In genomic region chr5:110769272-110769671, GRCm38 (mm10) we compare ENCODE assay signal across 8 mouse cellular contexts. TPM values are rescaled to one million over a fixed set of nuclear protein-coding genes. Genes with fewer than 3 reads are reported as not detected.
DNase-seq lines count a peak whose midpoint lies in the region; ATAC-seq and TF ChIP-seq lines count a peak whose summit lies in the region.

No protein-coding gene starts in this region.

- H3K27me3 ChIP-seq in heart, embryonic 13.5 days (replicated peaks), result no peaks in the 10 kb centered on the region
- H3K27me3 ChIP-seq in hindbrain, embryonic 12.5 days, result no peaks in the 10 kb centered on the region
- no peaks in the 10 kb centered on the region for H3K27me3 ChIP-seq in midbrain, embryonic 11.5 days (ENCODE audit: control insufficient read depth, insufficient read depth, low read length)

- no peak for DNase-seq in heart, postnatal 10 days
- no peak for DNase-seq in midbrain, embryonic 11.5 days (ENCODE audit: low spot score, missing footprints)
- DNase-seq in thymus, postnatal 10 days (ENCODE audit: low spot score in 2 of 2), result no peak
- DNase-seq in embryo, embryonic 10.5 days (ENCODE audit: low spot score), result no peak
- no peak for DNase-seq in left cerebral cortex, postnatal 14 days (ENCODE audit: low spot score in 2 of 2)

- peaks cover 26% of the 10 kb centered on the region for H3K4me1 ChIP-seq in heart, embryonic 13.5 days
- H3K4me1 ChIP-seq in bone marrow, adult 2 months (ENCODE audit: control insufficient read depth, insufficient read depth, low read length), result peaks cover 1% of the 10 kb centered on the region; the same call in 1 of the 2 replicates
- H3K4me1 ChIP-seq in hindbrain, embryonic 12.5 days, result peaks cover 15% of the 10 kb centered on the region
- peaks cover 8% of the 10 kb centered on the region for H3K4me1 ChIP-seq in midbrain, embryonic 11.5 days (ENCODE audit: control insufficient read depth, insufficient read depth, low read length)

- no peak for TF ChIP-seq POLR2A in bone marrow, adult 2 months (IDR thresholded peaks at IDR 0.05; ENCODE audit: borderline replicate concordance, control insufficient read depth, low read depth, low read length)

- WGBS in heart, embryonic 13.5 days, result 45% methylated on average over 4 of the region's 4 CpGs
- WGBS in bone marrow, adult 2 months, result 29% methylated on average over 4 of the region's 4 CpGs
- 66% methylated on average over 4 of the region's 4 CpGs for WGBS in hindbrain, embryonic 12.5 days
- 65% methylated on average over 4 of the region's 4 CpGs for WGBS in midbrain, embryonic 11.5 days

- peaks cover 17% of the 10 kb centered on the region for H3K36me3 ChIP-seq in heart, embryonic 13.5 days
- H3K36me3 ChIP-seq in hindbrain, embryonic 12.5 days, result peaks cover 14% of the 10 kb centered on the region
- peaks cover 8% of the 10 kb centered on the region; the same call in 1 of the 2 replicates for H3K36me3 ChIP-seq in midbrain, embryonic 11.5 days (ENCODE audit: control insufficient read depth, insufficient read depth, low read length)

- no peaks in the 10 kb centered on the region for H3K9me3 ChIP-seq in heart, embryonic 13.5 days
- H3K9me3 ChIP-seq in hindbrain, embryonic 12.5 days (replicated peaks), result no peaks in the 10 kb centered on the region
- no peaks in the 10 kb centered on the region for H3K9me3 ChIP-seq in midbrain, embryonic 11.5 days (ENCODE audit: control insufficient read depth, low read length)

- no peak for ATAC-seq in heart, embryonic 13.5 days (ENCODE audit: extremely low read depth, insufficient number of reproducible peaks, low FRiP score, low TSS enrichment)
- no peak for ATAC-seq in hindbrain, embryonic 12.5 days (ENCODE audit: low FRiP score)
- no peak for ATAC-seq in midbrain, embryonic 11.5 days (ENCODE audit: low FRiP score)

- peak overlapping the region; percentile 88 for H3K9ac ChIP-seq in heart, embryonic 13.5 days
- H3K9ac ChIP-seq in hindbrain, embryonic 12.5 days, result peak overlapping the region; percentile 94
- peak overlapping the region; percentile 94 for H3K9ac ChIP-seq in midbrain, embryonic 11.5 days (ENCODE audit: low read length)

- H3K27ac ChIP-seq in heart, embryonic 13.5 days (replicated peaks), result peak overlapping the region; percentile 92; the same call in 1 of the 2 replicates
- no peak overlapping the region for H3K27ac ChIP-seq in bone marrow, adult 2 months (ENCODE audit: control insufficient read depth, insufficient read depth, low read depth, low read length, poor library complexity)
- 0 out of 2 replicates have a peak overlapping the region, but pooled peaks have one; percentile 95 for H3K27ac ChIP-seq in hindbrain, embryonic 12.5 days
- H3K27ac ChIP-seq in midbrain, embryonic 11.5 days (ENCODE audit: low read depth, low read length), result no peak overlapping the region

- H3K4me2 ChIP-seq in heart, embryonic 13.5 days, result peak overlapping the region; percentile 73
- H3K4me2 ChIP-seq in hindbrain, embryonic 12.5 days (replicated peaks), result peak overlapping the region; percentile 85
- peak overlapping the region; percentile 81 for H3K4me2 ChIP-seq in midbrain, embryonic 11.5 days

- intact Hi-C loops in heart, postnatal 10 days (cut with DNase I), result no loop called here
- intact Hi-C loops in left cerebral cortex, postnatal 14 days (cut with DNase I), result no loop called here

- peak overlapping the region; percentile 95 for H3K4me3 ChIP-seq in heart, embryonic 13.5 days
- H3K4me3 ChIP-seq in bone marrow, adult 2 months (replicated peaks; ENCODE audit: control insufficient read depth, low read depth, low read length), result peak overlapping the region; percentile 98
- peak overlapping the region; percentile 94 for H3K4me3 ChIP-seq in hindbrain, embryonic 12.5 days
- peak overlapping the region; percentile 96 for H3K4me3 ChIP-seq in midbrain, embryonic 11.5 days (ENCODE audit: low read depth, low read length)

- TF ChIP-seq CTCF in bone marrow, adult 2 months (IDR thresholded peaks at IDR 0.05; ENCODE audit: control insufficient read depth, insufficient read depth, low read length), result no peak

RNA-seq across cellular contexts. Expression of gene Ep400, which starts 1.2 kb away (rescaled TPM):
- polyA plus RNA-seq in heart, embryonic 13.5 days (2015; fragmentation: Nextera tagmentation; extraction: Ambion mirVana), result 26.5 and 27.0 TPM in 2 replicates
- 10 to 100 TPM; 53.3 to 58.7 TPM for total RNA-seq in heart, postnatal 10 days (2021)
- polyA plus RNA-seq in bone marrow, adult 2 months (2011; ENCODE audit: insufficient read depth, insufficient read length, low replicate concordance, missing spikeins), result 26.9 and 45.0 TPM in 2 replicates
- polyA plus RNA-seq in hindbrain, embryonic 12.5 days (2016; fragmentation: Nextera tagmentation; extraction: Ambion mirVana), result 55.4 and 61.4 TPM in 2 replicates
- polyA plus RNA-seq in midbrain, embryonic 11.5 days (2014; fragmentation: Nextera tagmentation; extraction: Ambion mirVana), result 40.0 and 40.2 TPM in 2 replicates
- 10 to 100 TPM; 84.8 to 89.3 TPM for total RNA-seq in left cerebral cortex, postnatal 14 days (2021)

RNA-seq across cellular contexts. Expression of gene Pus1, which starts 11.2 kb away (rescaled TPM):
- polyA plus RNA-seq in heart, embryonic 13.5 days (2015; fragmentation: Nextera tagmentation; extraction: Ambion mirVana), result 32.6 and 39.3 TPM in 2 replicates
- 10 to 100 TPM; 19.3 to 23.8 TPM for total RNA-seq in heart, postnatal 10 days (2021)
- 19.4 and 22.0 TPM in 2 replicates for polyA plus RNA-seq in bone marrow, adult 2 months (2011; ENCODE audit: insufficient read depth, insufficient read length, low replicate concordance, missing spikeins)
- 23.4 and 24.1 TPM in 2 replicates for polyA plus RNA-seq in hindbrain, embryonic 12.5 days (2016; fragmentation: Nextera tagmentation; extraction: Ambion mirVana)
- polyA plus RNA-seq in midbrain, embryonic 11.5 days (2014; fragmentation: Nextera tagmentation; extraction: Ambion mirVana), result 14.9 and 16.5 TPM in 2 replicates
- 10 to 100 TPM; 18.3 to 21.2 TPM for total RNA-seq in left cerebral cortex, postnatal 14 days (2021)

RNA-seq across cellular contexts. Expression of gene Ulk1, which starts 40.6 kb away (rescaled TPM):
- polyA plus RNA-seq in heart, embryonic 13.5 days (2015; fragmentation: Nextera tagmentation; extraction: Ambion mirVana), result 10.6 and 11.8 TPM in 2 replicates
- 10 to 100 TPM; 70.5 to 75.6 TPM for total RNA-seq in heart, postnatal 10 days (2021)
- 25.6 and 64.6 TPM in 2 replicates for polyA plus RNA-seq in bone marrow, adult 2 months (2011; ENCODE audit: insufficient read depth, insufficient read length, low replicate concordance, missing spikeins)
- 35.4 and 38.1 TPM in 2 replicates for polyA plus RNA-seq in hindbrain, embryonic 12.5 days (2016; fragmentation: Nextera tagmentation; extraction: Ambion mirVana)
- polyA plus RNA-seq in midbrain, embryonic 11.5 days (2014; fragmentation: Nextera tagmentation; extraction: Ambion mirVana), result 28.1 and 36.1 TPM in 2 replicates
- total RNA-seq in left cerebral cortex, postnatal 14 days (2021), result 10 to 100 TPM; 67.6 to 70.6 TPM

Comparison
In these comparisons a context has a peak if more than half of its experiments do, and no peak if none do; other contexts are left out.
1. H3K27ac ChIP-seq: peak in heart, embryonic 13.5 days (single experiment) and hindbrain, embryonic 12.5 days (single experiment); none in bone marrow, adult 2 months (single experiment) and midbrain, embryonic 11.5 days (single experiment).
2. Peak in every context shown above with its lines, with median percentiles within 50 percentile points of each other: H3K4me2 ChIP-seq, H3K4me3 ChIP-seq and H3K9ac ChIP-seq.